Mouse (Mus musculus) layer of hippocampus, adult 2 months (tissue): ENCODE results near the gene Cntn6. TPM values are rescaled to one million over a fixed set of nuclear protein-coding genes. Genes with fewer than 3 reads are reported as not detected.

Experiments
- DNase-seq, 2 experiments: peaks; one replicate each; pipeline ENCODE4 v3.0.0; 2022; ENCODE audit warnings: low spot score in 2 of 2
- H3K27ac ChIP-seq: fragments of 200-600 bp; 2 replicates; pipeline ENCODE4 v1.8.1; 2022
- H3K4me3 ChIP-seq: fragments of 200-600 bp; 2 replicates; pipeline ENCODE4 v1.8.1; 2022; ENCODE audit warnings: mild to moderate bottlenecking
- CTCF ChIP-seq: fragments of 200-600 bp; conservative IDR thresholded peaks from 2 replicates; pipeline ENCODE4 v1.8.1; 2022; ENCODE audit warnings: antibody characterized with exemption, mild to moderate bottlenecking, moderate library complexity
- long read RNA-seq, 2 experiments: library from polyadenylated mRNA; stranded (forward); transcript quantifications; one replicate each; pipeline ENCODE4 v2.0.0; 2021; ENCODE audit warnings: borderline mapping rate in 2 of 2
- total RNA-seq, 2 experiments: library from RNA; stranded (reverse); gene quantifications; 2 replicates each; pipeline ENCODE4 v1.2.3; 2021

Gene Cntn6
- 1 to 10 TPM; 5.8 to 6.5 TPM for total RNA-seq
- long read RNA-seq, experiment 1, partial matches to known transcripts, result 0 of 2 reads
- long read RNA-seq, experiment 1, other reads (novel, unspliced or antisense), result 1 of 2 reads
- long read RNA-seq, experiment 2, partial matches to known transcripts, result 1 of 5 reads
- long read RNA-seq, experiment 2, other reads (novel, unspliced or antisense), result 1 of 5 reads

GRCm38 (mm10) chr6:104492490-104493431 is at the start of gene Cntn6:
Cntn6 (plus strand) TSS chr6:104492790.
- DNase-seq, result peak in 1 of 2 experiments; percentile 13
- H3K4me3 ChIP-seq, result peak within 1 kb of the TSS; percentile 58
- TF ChIP-seq CTCF, result no peak
- peak within 1 kb of the TSS; percentile 40; the same call in 1 of the 2 replicates for H3K27ac ChIP-seq

- Histone ChIP-seq H3K4me3 (no peak overlapping the region), H3K27ac (no peak overlapping the region)
- TF ChIP-seq CTCF, result no peak
- DNase-seq, result no peak
Measured at GRCm38 (mm10) chr6:104443731-104444130, 48.9 kb upstream of the Cntn6 start.

- H3K4me3 ChIP-seq, result no peak overlapping the region
- no peak for TF ChIP-seq CTCF
- no peak overlapping the region for H3K27ac ChIP-seq
- DNase-seq, result no peak
Measured at GRCm38 (mm10) chr6:104470706-104471105, 21.9 kb upstream of the Cntn6 start.

- Histone ChIP-seq H3K27ac (no peak overlapping the region), H3K4me3 (no peak overlapping the region)
- DNase-seq, result peak; percentile 14 to 25
- peak; percentile 81 for TF ChIP-seq CTCF
Measured at GRCm38 (mm10) chr6:104479242-104479641, 13.3 kb upstream of the Cntn6 start.

- H3K4me3 ChIP-seq, result peak overlapping the region; percentile 58
- peak overlapping the region; percentile 40; the same call in 1 of the 2 replicates for H3K27ac ChIP-seq
- no peak for DNase-seq
- TF ChIP-seq CTCF, result no peak
Measured at GRCm38 (mm10) chr6:104493459-104493858, 869 bp downstream of the Cntn6 start.

GRCm38 (mm10) chr6:104495801-104496200 is 3.2 kb downstream of the Cntn6 start:
- no peak overlapping the region for H3K27ac ChIP-seq
- DNase-seq, result no peak
- TF ChIP-seq CTCF, result no peak
- H3K4me3 ChIP-seq, result no peak overlapping the region

- no peak for TF ChIP-seq CTCF
- DNase-seq, result no peak
- Histone ChIP-seq H3K4me3 (no peak overlapping the region), H3K27ac (no peak overlapping the region)
Measured at GRCm38 (mm10) chr6:104563993-104564392, 71.4 kb downstream of the Cntn6 start.

GRCm38 (mm10) chr6:104569564-104569963 is 77.0 kb downstream of the Cntn6 start:
- peak in 1 of 2 experiments; percentile 14 for DNase-seq
- Histone ChIP-seq H3K4me3 (no peak overlapping the region), H3K27ac (no peak overlapping the region)
- TF ChIP-seq CTCF, result no peak

- DNase-seq, result no peak
- Histone ChIP-seq H3K27ac (no peak overlapping the region), H3K4me3 (no peak overlapping the region)
- TF ChIP-seq CTCF, result no peak
Measured at GRCm38 (mm10) chr6:104588028-104588427, 95.4 kb downstream of the Cntn6 start.

- no peak overlapping the region for H3K27ac ChIP-seq
- TF ChIP-seq CTCF, result no peak
- DNase-seq, result no peak
Measured at GRCm38 (mm10) chr6:104600838-104601397, 108.3 kb downstream of the Cntn6 start.

GRCm38 (mm10) chr6:104602894-104603293 is 110.3 kb downstream of the Cntn6 start:
- no peak overlapping the region for H3K27ac ChIP-seq
- no peak overlapping the region for H3K4me3 ChIP-seq
- TF ChIP-seq CTCF, result no peak
- no peak for DNase-seq

More at GRCm38 (mm10) chr6:104600838-104601397, 108.3 kb downstream of the Cntn6 start:
- no peak overlapping the region for H3K4me3 ChIP-seq

GRCm38 (mm10) chr6:104603371-104603770 is 110.8 kb downstream of the Cntn6 start:
- H3K4me3 ChIP-seq, result no peak overlapping the region
- H3K27ac ChIP-seq, result no peak overlapping the region
- TF ChIP-seq CTCF, result no peak
- no peak for DNase-seq

- H3K4me3 ChIP-seq, result no peak overlapping the region
- DNase-seq, result no peak
- H3K27ac ChIP-seq, result no peak overlapping the region
- TF ChIP-seq CTCF, result no peak
Measured at GRCm38 (mm10) chr6:104605214-104605613, 112.6 kb downstream of the Cntn6 start.
